Mouse (Mus musculus) left cerebral cortex, postnatal 25 days (tissue): ENCODE measurements around the gene Klhl28. TPM values are rescaled to one million over a fixed set of nuclear protein-coding genes. Genes with fewer than 3 reads are reported as not detected.
A peak's percentile ranks its signal among the peaks of the same experiment; 100 is the strongest.

ENCODE experiments used
- DNase-seq, 2 experiments: peaks; one replicate each; pipeline ENCODE4 v3.0.0; 2022; ENCODE audit warnings: low spot score in 2 of 2, mixed read lengths in 1 of 2
- intact Hi-C: fragments of 180-260 bp; cut with DNase I; formaldehyde crosslinking; loops from one replicate; pipeline ENCODE4 v1.15.1; 2025
- total RNA-seq, 2 experiments: library from RNA; stranded (reverse); gene quantifications; 2 replicates each; pipeline ENCODE4 v1.2.3; 2021

Gene Klhl28
- total RNA-seq, 2 experiments from 2014 or later: 24.2 to 24.5 TPM

GRCm38 (mm10) chr12:64897060-64897730, 68.1 kb downstream of the Klhl28 start:
- intact Hi-C loops: no loop called here
- peak; percentile 49 to 59 for DNase-seq

Other genes with a start within 250 kb of the Klhl28 start
- 10 to 100 TPM; 15.4 to 18.6 TPM for gene Gm527, start 47.6 kb downstream of the Klhl28 start, total RNA-seq
- gene Togaram1, start 270 bp upstream of the Klhl28 start, total RNA-seq: 10 to 100 TPM; 55.8 to 56.7 TPM
- 10 to 100 TPM; 35.3 to 40.5 TPM for gene Prpf39, start 70.8 kb upstream of the Klhl28 start, total RNA-seq
- gene Fkbp3, start 108.5 kb upstream of the Klhl28 start, total RNA-seq: 100 to 1,000 TPM; 169 to 191 TPM
- 10 to 100 TPM; 10.9 to 13.0 TPM for gene Fancm, start 110.1 kb upstream of the Klhl28 start, total RNA-seq
- gene Mis18bp1, start 207.1 kb upstream of the Klhl28 start, total RNA-seq: under 1 TPM; 0.39 to 0.48 TPM